Mouse (Mus musculus): ENCODE measurements around the gene Eif3k. TPM values are rescaled to one million over a fixed set of nuclear protein-coding genes. Genes with fewer than 3 reads are reported as not detected.

The Eif3k gene
- polyA plus RNA-seq, 1 experiment from 2014 or later = 195 TPM

DNA sequence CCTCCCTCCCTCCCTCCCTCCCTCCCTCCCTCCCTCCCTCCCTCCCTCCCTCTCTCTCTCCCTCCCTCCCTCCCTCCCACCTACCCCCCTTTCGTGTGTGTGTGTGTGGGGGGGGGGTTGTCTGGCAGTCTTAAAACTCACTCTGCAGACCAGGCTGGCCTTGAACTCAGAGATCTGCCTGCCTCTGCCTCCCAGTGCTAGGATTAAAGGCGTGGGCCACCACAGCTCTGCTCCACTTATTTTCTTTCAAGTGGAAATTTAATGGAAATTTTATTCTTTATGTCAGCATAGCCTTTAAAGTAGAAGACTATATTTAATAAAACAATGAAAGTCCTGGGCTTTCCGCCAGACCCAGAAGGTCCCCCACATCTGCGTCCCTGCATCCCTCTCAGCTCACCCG is 15.5 kb downstream of the Eif3k start:
- Histone ChIP-seq H3K27me3 (ENCODE audit: control insufficient read depth, insufficient read depth, low read depth, low read length) (no peaks in the 10 kb centered on the region), H3K9me3 (replicated peaks; ENCODE audit: control insufficient read depth, low read length) (no peaks in the 10 kb centered on the region), H3K4me1 (ENCODE audit: control insufficient read depth, low read depth, low read length) (peaks cover 20% of the 10 kb centered on the region), H3K4me3 (ENCODE audit: low read depth, low read length) (no peak overlapping the region), H3K9ac (ENCODE audit: low read depth, low read length) (no peak overlapping the region), H3K4me2 (ENCODE audit: low read depth, low read length) (no peak overlapping the region), H3K27ac (ENCODE audit: low read length) (no peak overlapping the region), H3K36me3 (ENCODE audit: control insufficient read depth, insufficient read depth) (peaks cover 2% of the 10 kb centered on the region)
- no peak for ATAC-seq (ENCODE audit: low read depth)
- 62% methylated on average over 4 of the region's 5 CpGs for WGBS (ENCODE audit: insufficient replicate concordance)

DNA sequence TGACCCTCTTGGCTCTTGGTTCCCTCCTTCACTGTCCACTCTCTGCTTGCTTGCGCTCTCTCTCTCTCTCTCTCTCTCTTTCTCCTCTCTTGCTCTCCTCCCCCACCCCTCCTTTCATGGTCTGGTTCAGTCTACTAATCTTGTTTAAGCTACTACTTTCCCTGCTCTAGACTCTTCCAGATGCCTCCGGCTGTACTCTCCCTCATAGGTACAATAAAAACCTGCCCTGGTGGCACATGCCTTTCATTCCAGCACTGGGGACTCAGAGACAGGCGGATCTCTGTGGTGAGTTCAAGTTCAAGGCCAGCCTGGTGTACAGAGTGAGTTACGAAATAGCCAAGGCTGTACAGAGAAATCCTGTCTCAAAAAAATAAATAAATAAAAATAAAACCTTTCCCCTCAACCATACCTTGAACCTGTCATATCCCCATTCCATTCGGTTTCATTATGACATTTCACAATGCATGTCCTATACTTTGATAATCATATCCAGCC is 16.3 kb downstream of the Eif3k start:
- H3K4me2 ChIP-seq (ENCODE audit: low read depth, low read length) = no peak overlapping the region
- no peak for ATAC-seq (ENCODE audit: low read depth)
- H3K27ac ChIP-seq (ENCODE audit: low read length) = no peak overlapping the region
- WGBS (ENCODE audit: insufficient replicate concordance) = 69% methylated on average over 5 of the region's 5 CpGs
- no peak overlapping the region for H3K4me3 ChIP-seq (ENCODE audit: low read depth, low read length)
- no peaks in the 10 kb centered on the region for H3K9me3 ChIP-seq (replicated peaks; ENCODE audit: control insufficient read depth, low read length)
- H3K9ac ChIP-seq (ENCODE audit: low read depth, low read length) = no peak overlapping the region
- H3K4me1 ChIP-seq (ENCODE audit: control insufficient read depth, low read depth, low read length) = peaks cover 22% of the 10 kb centered on the region
- peaks cover 2% of the 10 kb centered on the region; the same call in 1 of the 2 replicates for H3K36me3 ChIP-seq (ENCODE audit: control insufficient read depth, insufficient read depth)
- H3K27me3 ChIP-seq (ENCODE audit: control insufficient read depth, insufficient read depth, low read depth, low read length) = no peaks in the 10 kb centered on the region

DNA sequence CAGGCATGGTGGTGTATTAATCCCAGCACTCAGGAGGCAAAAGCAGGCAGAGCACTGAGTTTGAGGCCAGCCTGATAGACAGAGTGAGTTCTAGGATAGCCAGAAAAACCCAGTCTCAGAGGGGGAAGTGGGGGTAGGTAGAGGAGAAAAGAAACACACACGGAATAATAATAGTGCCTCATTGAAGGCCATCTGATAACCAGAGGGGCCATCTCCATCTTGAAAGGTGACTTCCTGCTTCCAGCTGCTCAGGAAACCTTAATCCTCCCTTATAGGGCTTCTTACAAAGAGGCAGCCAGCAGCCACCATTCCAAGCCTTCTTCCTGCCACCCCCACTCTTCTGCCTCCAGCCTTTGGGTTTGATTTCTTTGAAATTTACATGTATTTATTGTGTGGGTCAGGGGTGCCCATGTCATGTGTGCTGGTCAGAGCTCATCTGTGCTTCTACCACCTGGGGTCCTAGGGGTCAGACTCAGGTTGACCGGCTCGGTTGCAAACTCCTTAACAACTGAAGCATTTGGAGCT is 18.2 kb downstream of the Eif3k start:
- WGBS (ENCODE audit: insufficient replicate concordance) = 73% methylated on average over 3 of the region's 3 CpGs
- Histone ChIP-seq H3K36me3 (ENCODE audit: control insufficient read depth, insufficient read depth) (no peaks in the 10 kb centered on the region), H3K27me3 (ENCODE audit: control insufficient read depth, insufficient read depth, low read depth, low read length) (no peaks in the 10 kb centered on the region), H3K4me3 (ENCODE audit: low read depth, low read length) (no peak overlapping the region), H3K27ac (ENCODE audit: low read length) (no peak overlapping the region), H3K4me1 (ENCODE audit: control insufficient read depth, low read depth, low read length) (peaks cover 33% of the 10 kb centered on the region), H3K9me3 (replicated peaks; ENCODE audit: control insufficient read depth, low read length) (no peaks in the 10 kb centered on the region), H3K9ac (ENCODE audit: low read depth, low read length) (0 out of 2 replicates have a peak overlapping the region, but pooled peaks have one; percentile 4), H3K4me2 (ENCODE audit: low read depth, low read length) (no peak overlapping the region)
- no peak for ATAC-seq (ENCODE audit: low read depth)

DNA sequence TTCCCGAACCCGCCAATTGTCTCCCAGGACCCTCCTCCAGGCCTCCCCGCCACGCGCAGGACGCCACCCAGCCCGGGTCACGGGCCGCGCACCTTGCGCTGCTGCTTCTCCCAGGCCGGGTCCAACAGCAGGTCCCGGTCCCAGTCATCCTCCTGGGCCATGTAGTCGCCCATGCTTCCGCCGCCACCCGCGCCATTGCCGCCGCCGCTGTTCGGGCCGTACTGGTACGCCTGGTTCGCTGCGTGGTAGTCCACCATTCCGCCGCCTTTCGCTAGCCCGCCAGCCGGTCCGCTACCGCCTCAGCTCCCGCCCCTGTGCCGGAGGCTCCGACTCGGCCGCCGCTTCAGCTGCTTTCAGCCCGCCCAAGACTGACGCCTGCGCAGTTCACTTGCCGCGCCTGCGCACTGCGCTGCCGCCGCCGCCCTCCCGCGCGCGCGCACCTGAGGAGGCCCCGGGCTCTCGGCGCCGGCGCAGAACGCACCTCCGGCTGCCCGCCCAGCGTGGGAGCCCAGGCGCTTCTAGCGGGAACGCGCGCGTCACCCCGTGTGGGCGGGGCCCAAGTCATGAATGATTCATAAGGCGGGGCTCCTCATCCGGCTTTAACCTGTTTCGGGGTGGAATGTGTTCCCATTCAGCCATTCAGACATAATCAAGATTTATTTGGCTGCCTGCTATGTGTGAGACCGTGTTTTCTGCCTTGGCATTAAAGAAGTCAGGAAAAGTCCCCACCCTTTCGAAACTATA is 19.6 kb downstream of the Eif3k start, which contains the start of gene Actn4:
Gene Actn4, minus strand, starts transcription at position 414 of the 744 bp plus-strand sequence.
- Histone ChIP-seq H3K9ac (ENCODE audit: low read depth, low read length) (peak within 1 kb of the TSS; percentile 93), H3K4me3 (ENCODE audit: low read depth, low read length) (peak within 1 kb of the TSS; percentile 84), H3K36me3 (ENCODE audit: control insufficient read depth, insufficient read depth) (no peaks in the 10 kb centered on the region), H3K27ac (ENCODE audit: low read length) (peak within 1 kb of the TSS; percentile 90), H3K9me3 (replicated peaks; ENCODE audit: control insufficient read depth, low read length) (no peaks in the 10 kb centered on the region), H3K27me3 (ENCODE audit: control insufficient read depth, insufficient read depth, low read depth, low read length) (no peaks in the 10 kb centered on the region), H3K4me1 (ENCODE audit: control insufficient read depth, low read depth, low read length) (peaks cover 47% of the 10 kb centered on the region), H3K4me2 (ENCODE audit: low read depth, low read length) (peak within 1 kb of the TSS; percentile 75)
- under 1% methylated on average over 73 of the region's 76 CpGs for WGBS (ENCODE audit: insufficient replicate concordance)
- peak; percentile 90 for ATAC-seq (ENCODE audit: low read depth)

DNA sequence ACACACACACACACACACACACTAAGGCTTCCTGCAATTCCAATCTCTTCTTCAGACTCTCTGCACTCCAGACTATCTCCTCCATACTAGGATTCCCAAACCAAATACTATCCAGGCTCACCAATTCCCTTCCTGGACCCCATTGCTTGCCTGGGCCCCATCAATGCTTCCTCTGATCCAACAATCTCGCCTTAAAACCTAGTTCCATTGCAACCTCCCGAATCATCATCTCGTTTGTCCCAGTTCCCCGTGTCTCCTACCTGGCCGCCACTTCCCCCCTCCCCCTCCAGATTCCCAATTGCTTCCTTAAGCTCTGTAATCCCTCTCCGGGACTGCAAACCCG is 20.1 kb downstream of the Eif3k start:
- H3K4me1 ChIP-seq (ENCODE audit: control insufficient read depth, low read depth, low read length) = peaks cover 51% of the 10 kb centered on the region
- no peak for ATAC-seq (ENCODE audit: low read depth)
- H3K4me2 ChIP-seq (ENCODE audit: low read depth, low read length) = peak overlapping the region; percentile 69
- H3K27me3 ChIP-seq (ENCODE audit: control insufficient read depth, insufficient read depth, low read depth, low read length) = no peaks in the 10 kb centered on the region
- H3K27ac ChIP-seq (ENCODE audit: low read length) = peak overlapping the region; percentile 90
- H3K36me3 ChIP-seq (ENCODE audit: control insufficient read depth, insufficient read depth) = no peaks in the 10 kb centered on the region
- H3K4me3 ChIP-seq (ENCODE audit: low read depth, low read length) = peak overlapping the region; percentile 84
- H3K9me3 ChIP-seq (replicated peaks; ENCODE audit: control insufficient read depth, low read length) = no peaks in the 10 kb centered on the region
- WGBS (ENCODE audit: insufficient replicate concordance) = under 1% methylated on average over 7 of the region's 7 CpGs
- peak overlapping the region; percentile 93 for H3K9ac ChIP-seq (ENCODE audit: low read depth, low read length)

DNA sequence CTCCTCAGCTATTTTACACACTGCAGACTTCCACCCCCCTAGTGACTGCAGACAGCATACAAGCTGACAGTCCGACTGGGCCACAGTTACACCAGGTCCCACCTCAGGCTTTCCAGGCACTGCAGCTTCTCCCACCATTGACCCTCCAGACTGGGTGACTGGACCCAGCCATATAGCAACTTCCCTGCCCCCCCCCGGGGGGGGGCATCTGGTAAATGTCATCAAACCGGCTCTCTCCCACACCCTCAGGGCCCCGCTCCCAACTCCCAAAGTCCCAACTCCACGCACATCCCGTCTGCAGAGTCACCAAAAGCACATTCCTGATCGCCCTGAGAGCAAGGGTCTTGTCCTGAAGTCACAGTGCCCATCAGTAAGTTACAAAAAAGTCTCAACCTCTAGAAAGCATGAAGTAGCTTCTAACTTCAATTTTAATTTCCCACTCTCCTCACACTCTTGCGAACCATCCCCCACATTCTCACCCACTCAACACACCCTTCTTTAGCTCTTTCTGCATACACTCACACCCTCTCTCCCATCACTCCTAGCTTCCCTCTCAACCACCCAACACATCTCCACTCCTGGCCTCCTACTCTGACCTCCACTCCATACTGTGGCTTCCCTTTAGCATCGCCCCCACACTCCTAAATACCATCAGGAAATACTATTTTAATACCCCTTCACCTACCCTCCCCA is 21.2 kb downstream of the Eif3k start:
- Histone ChIP-seq H3K27ac (ENCODE audit: low read length) (peak overlapping the region; percentile 90), H3K4me2 (ENCODE audit: low read depth, low read length) (peak overlapping the region; percentile 69), H3K9me3 (replicated peaks; ENCODE audit: control insufficient read depth, low read length) (no peaks in the 10 kb centered on the region), H3K36me3 (ENCODE audit: control insufficient read depth, insufficient read depth) (no peaks in the 10 kb centered on the region), H3K9ac (ENCODE audit: low read depth, low read length) (peak overlapping the region; percentile 93), H3K27me3 (ENCODE audit: control insufficient read depth, insufficient read depth, low read depth, low read length) (no peaks in the 10 kb centered on the region), H3K4me1 (ENCODE audit: control insufficient read depth, low read depth, low read length) (peaks cover 60% of the 10 kb centered on the region), H3K4me3 (ENCODE audit: low read depth, low read length) (peak overlapping the region; percentile 84)
- WGBS (ENCODE audit: insufficient replicate concordance) = 30% methylated on average over 9 of the region's 9 CpGs
- no peak for ATAC-seq (ENCODE audit: low read depth)

DNA sequence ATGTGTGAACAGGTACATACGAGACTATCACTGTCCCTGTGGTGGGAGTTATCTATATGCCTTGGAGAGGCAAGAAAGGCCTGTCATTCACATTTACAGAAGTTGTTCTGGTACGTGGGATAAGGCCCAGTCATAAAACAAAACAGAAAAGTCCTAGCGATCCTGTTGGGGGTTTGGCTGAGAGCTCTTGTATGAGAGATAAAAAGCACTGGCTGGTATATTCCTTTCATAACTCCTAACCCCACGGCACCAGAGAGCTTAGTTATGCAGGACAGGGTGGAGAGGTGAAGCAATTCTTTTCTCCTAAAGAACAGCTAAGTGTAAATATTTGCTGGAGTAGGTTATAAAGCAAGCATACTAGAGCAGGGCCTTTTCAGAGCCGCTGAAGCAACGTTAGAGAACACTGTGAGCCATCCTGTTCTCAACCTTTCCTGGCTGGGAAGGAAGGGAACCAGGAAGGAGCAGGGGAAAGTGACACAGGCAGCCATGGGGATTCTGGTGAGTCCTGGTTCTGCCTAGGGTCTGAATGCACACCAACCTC is 22.1 kb downstream of the Eif3k start:
- 4% methylated on average over 6 of the region's 6 CpGs for WGBS (ENCODE audit: insufficient replicate concordance)
- no peaks in the 10 kb centered on the region for H3K27me3 ChIP-seq (ENCODE audit: control insufficient read depth, insufficient read depth, low read depth, low read length)
- H3K4me2 ChIP-seq (ENCODE audit: low read depth, low read length) = peak overlapping the region; percentile 69
- peak overlapping the region; percentile 84 for H3K4me3 ChIP-seq (ENCODE audit: low read depth, low read length)
- peaks cover 70% of the 10 kb centered on the region for H3K4me1 ChIP-seq (ENCODE audit: control insufficient read depth, low read depth, low read length)
- peak overlapping the region; percentile 90 for H3K27ac ChIP-seq (ENCODE audit: low read length)
- no peaks in the 10 kb centered on the region for H3K36me3 ChIP-seq (ENCODE audit: control insufficient read depth, insufficient read depth)
- no peaks in the 10 kb centered on the region for H3K9me3 ChIP-seq (replicated peaks; ENCODE audit: control insufficient read depth, low read length)
- peak overlapping the region; percentile 93 for H3K9ac ChIP-seq (ENCODE audit: low read depth, low read length)
- ATAC-seq (ENCODE audit: low read depth) = peak; percentile 25

DNA sequence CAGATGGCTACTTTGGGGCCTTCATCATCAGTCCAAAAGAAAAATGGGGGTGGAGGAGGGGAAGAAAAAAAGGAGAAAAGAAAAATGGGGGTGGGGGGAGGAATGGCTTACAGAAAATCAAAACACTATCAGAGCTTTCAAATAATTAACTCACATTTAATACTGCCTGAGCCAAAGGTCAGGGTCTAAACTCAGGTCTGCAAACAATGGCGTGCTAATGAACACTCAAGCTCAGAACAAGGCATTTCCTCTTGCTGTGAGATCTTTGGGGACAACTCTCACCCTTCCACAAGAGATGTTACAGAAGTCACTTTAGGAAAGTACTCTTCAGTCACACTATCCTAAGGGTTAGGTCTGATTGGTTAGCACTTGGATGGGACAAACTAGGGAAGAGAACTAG is 22.9 kb downstream of the Eif3k start:
- WGBS (ENCODE audit: insufficient replicate concordance) = 62% methylated on average over 1 of the region's 1 CpGs
- Histone ChIP-seq H3K27ac (ENCODE audit: low read length) (peak overlapping the region; percentile 90), H3K36me3 (ENCODE audit: control insufficient read depth, insufficient read depth) (no peaks in the 10 kb centered on the region), H3K27me3 (ENCODE audit: control insufficient read depth, insufficient read depth, low read depth, low read length) (no peaks in the 10 kb centered on the region), H3K9me3 (replicated peaks; ENCODE audit: control insufficient read depth, low read length) (no peaks in the 10 kb centered on the region), H3K4me3 (ENCODE audit: low read depth, low read length) (peak overlapping the region; percentile 84; the same call in 1 of the 2 replicates), H3K4me1 (ENCODE audit: control insufficient read depth, low read depth, low read length) (peaks cover 77% of the 10 kb centered on the region), H3K9ac (ENCODE audit: low read depth, low read length) (peak overlapping the region; percentile 93), H3K4me2 (ENCODE audit: low read depth, low read length) (peak overlapping the region; percentile 69)
- no peak for ATAC-seq (ENCODE audit: low read depth)
